Comparison of ENCODE assay signal across 24 mouse cellular contexts in genomic region chr5:120734380-120734990, GRCm38 (mm10). TPM values are rescaled to one million over a fixed set of nuclear protein-coding genes. Genes with fewer than 3 reads are reported as not detected.
DNase-seq lines count a peak whose midpoint lies in the region; ATAC-seq and TF ChIP-seq lines count a peak whose summit lies in the region.
"Had no signal": no experiment of that assay in that cellular context is flagged by ENCODE, and none has a peak within 500 bp of the region (broad histone marks: within the 10 kb centered on the region; RNA-seq: fewer than 3 reads in every experiment).

No protein-coding gene starts in this region.

- no peaks in the 10 kb centered on the region for H3K27me3 ChIP-seq in forebrain, postnatal 0 days (ENCODE audit: insufficient read depth, low read length)
- H3K27me3 ChIP-seq in forebrain, embryonic 11.5 days (ENCODE audit: control insufficient read depth, insufficient read depth, low read length), result no peaks in the 10 kb centered on the region
- H3K27me3 ChIP-seq in midbrain, postnatal 0 days (ENCODE audit: insufficient read depth, low read length), result no peaks in the 10 kb centered on the region
- H3K27me3 ChIP-seq in midbrain, embryonic 15.5 days (replicated peaks), result no peaks in the 10 kb centered on the region
- H3K27me3 ChIP-seq: forebrain, embryonic 12.5 days; neural tube, embryonic 13.5 days had no signal

- no peak overlapping the region for H3K4me3 ChIP-seq in forebrain, postnatal 0 days (ENCODE audit: low read depth, low read length)
- H3K4me3 ChIP-seq in forebrain, embryonic 11.5 days (ENCODE audit: low read depth, low read length), result no peak overlapping the region
- no peak overlapping the region for H3K4me3 ChIP-seq in midbrain, postnatal 0 days (ENCODE audit: low read depth, low read length)
- H3K4me3 ChIP-seq in midbrain, embryonic 15.5 days, result no peak overlapping the region
- H3K4me3 ChIP-seq in ES-E14 (ENCODE audit: insufficient read depth in 1 of 2, low read depth in 1 of 2, low read length in 2 of 2, poor library complexity in 1 of 2, severe bottlenecking in 1 of 2), result peak overlapping the region; percentile 34 to 41; a peak in 3 of 4 replicates
- H3K4me3 ChIP-seq: forebrain, embryonic 12.5 days; heart, embryonic 12.5 days; megakaryocyte, embryonic 14.5 days; neural tube, embryonic 13.5 days had no signal

- 60% methylated on average over 14 of the region's 14 CpGs for WGBS in forebrain, postnatal 0 days
- 65% methylated on average over 14 of the region's 14 CpGs for WGBS in forebrain, embryonic 11.5 days
- 46% methylated on average over 14 of the region's 14 CpGs for WGBS in midbrain, postnatal 0 days
- WGBS in midbrain, embryonic 15.5 days, result 58% methylated on average over 14 of the region's 14 CpGs

- no peak overlapping the region for H3K9ac ChIP-seq in forebrain, postnatal 0 days
- no peak overlapping the region for H3K9ac ChIP-seq in forebrain, embryonic 11.5 days (ENCODE audit: low read length)
- H3K9ac ChIP-seq in midbrain, postnatal 0 days (replicated peaks; ENCODE audit: low read length, poor library complexity, severe bottlenecking), result no peak overlapping the region
- no peak overlapping the region for H3K9ac ChIP-seq in midbrain, embryonic 15.5 days
- peak overlapping the region; percentile 22; the same call in 1 of the 2 replicates for H3K9ac ChIP-seq in ES-E14 (ENCODE audit: insufficient read depth, low read depth, low read length, poor library complexity, severe bottlenecking)
- H3K9ac ChIP-seq: forebrain, embryonic 12.5 days; heart, embryonic 12.5 days; liver, postnatal 0 days; neural tube, embryonic 13.5 days had no signal

- TF ChIP-seq CTCF in forebrain, postnatal 0 days (IDR thresholded peaks at IDR 0.05; ENCODE audit: low read depth), result no peak
- TF ChIP-seq CTCF in midbrain, postnatal 0 days (IDR thresholded peaks at IDR 0.05), result no peak

- no peaks in the 10 kb centered on the region for H3K36me3 ChIP-seq in forebrain, postnatal 0 days (ENCODE audit: insufficient read depth)
- no peaks in the 10 kb centered on the region for H3K36me3 ChIP-seq in forebrain, embryonic 11.5 days (ENCODE audit: control insufficient read depth, insufficient read depth, low read length)
- no peaks in the 10 kb centered on the region for H3K36me3 ChIP-seq in midbrain, postnatal 0 days (ENCODE audit: insufficient read depth, low read length)
- no peaks in the 10 kb centered on the region for H3K36me3 ChIP-seq in midbrain, embryonic 15.5 days (replicated peaks)
- H3K36me3 ChIP-seq in ES-E14 (ENCODE audit: control insufficient read depth, insufficient read depth, low read length, poor library complexity, severe bottlenecking), result no peaks in the 10 kb centered on the region
- H3K36me3 ChIP-seq: forebrain, embryonic 12.5 days; heart, embryonic 12.5 days; neural tube, embryonic 13.5 days had no signal

- H3K9me3 ChIP-seq in forebrain, postnatal 0 days (ENCODE audit: low read length), result no peaks in the 10 kb centered on the region
- H3K9me3 ChIP-seq in forebrain, embryonic 11.5 days (ENCODE audit: control insufficient read depth, low read length), result no peaks in the 10 kb centered on the region
- no peaks in the 10 kb centered on the region for H3K9me3 ChIP-seq in midbrain, postnatal 0 days (ENCODE audit: low read length)
- no peaks in the 10 kb centered on the region for H3K9me3 ChIP-seq in midbrain, embryonic 15.5 days
- no peaks in the 10 kb centered on the region for H3K9me3 ChIP-seq in ES-E14 (ENCODE audit: control insufficient read depth, insufficient read depth, low read depth, low read length)
- H3K9me3 ChIP-seq: forebrain, embryonic 12.5 days; heart, embryonic 12.5 days; megakaryocyte, embryonic 14.5 days; neural tube, embryonic 13.5 days had no signal

- no peak overlapping the region for H3K27ac ChIP-seq in forebrain, postnatal 0 days (ENCODE audit: low read depth, low read length)
- H3K27ac ChIP-seq in forebrain, embryonic 11.5 days (ENCODE audit: low read depth, low read length), result no peak overlapping the region
- H3K27ac ChIP-seq in midbrain, postnatal 0 days (ENCODE audit: low read depth, low read length), result 0 out of 2 replicates have a peak overlapping the region, but pooled peaks have one; percentile 12
- no peak overlapping the region for H3K27ac ChIP-seq in midbrain, embryonic 15.5 days
- H3K27ac ChIP-seq in ES-E14 (ENCODE audit: insufficient read depth, low read depth, low read length, poor library complexity, severe bottlenecking), result peak overlapping the region; percentile 71; the same call in 1 of the 2 replicates
- H3K27ac ChIP-seq: forebrain, embryonic 12.5 days; neural tube, embryonic 13.5 days had no signal

- H3K4me1 ChIP-seq in forebrain, postnatal 0 days (ENCODE audit: insufficient read depth), result peaks cover 1% of the 10 kb centered on the region; the same call in 1 of the 2 replicates
- H3K4me1 ChIP-seq in forebrain, embryonic 11.5 days (replicated peaks; ENCODE audit: control insufficient read depth, insufficient read depth, low read length), result no peaks in the 10 kb centered on the region
- 0 out of 2 replicates have a peak, but pooled peaks cover 2% of the 10 kb centered on the region for H3K4me1 ChIP-seq in midbrain, postnatal 0 days (ENCODE audit: insufficient read depth, low read length)
- no peaks in the 10 kb centered on the region for H3K4me1 ChIP-seq in midbrain, embryonic 15.5 days
- peaks cover 15 to 23% of the 10 kb centered on the region in 2 experiments for H3K4me1 ChIP-seq in ES-E14 (ENCODE audit: control insufficient read depth in 2 of 2, insufficient read depth in 2 of 2, low read length in 2 of 2, poor library complexity in 1 of 2)
- H3K4me1 ChIP-seq: heart, embryonic 12.5 days; megakaryocyte, embryonic 14.5 days; neural tube, embryonic 13.5 days had no signal

- H3K4me2 ChIP-seq in forebrain, postnatal 0 days (ENCODE audit: low read depth), result no peak overlapping the region
- H3K4me2 ChIP-seq in forebrain, embryonic 11.5 days (ENCODE audit: low read depth, low read length, severe bottlenecking), result no peak overlapping the region
- 0 out of 2 replicates have a peak overlapping the region, but pooled peaks have one; percentile 2 for H3K4me2 ChIP-seq in midbrain, postnatal 0 days (ENCODE audit: low read depth, low read length, poor library complexity, severe bottlenecking)
- H3K4me2 ChIP-seq in midbrain, embryonic 15.5 days, result no peak overlapping the region
- H3K4me2 ChIP-seq: forebrain, embryonic 12.5 days; heart, embryonic 12.5 days; neural tube, embryonic 13.5 days had no signal

- DNase-seq in forebrain, postnatal 0 days, result peak; percentile 33
- DNase-seq in forebrain, embryonic 11.5 days (ENCODE audit: low spot score), result no peak
- DNase-seq in midbrain, postnatal 0 days (ENCODE audit: low spot score), result peak; percentile 51
- DNase-seq in ES-E14 (ENCODE audit: low read depth, low spot score), result no peak
- peak; percentile 87 for DNase-seq in retina, embryonic 14.5 days (ENCODE audit: low spot score)
- no peak for DNase-seq in urinary bladder, adult 2 months (ENCODE audit: low spot score)
- DNase-seq: adrenal gland, postnatal 36 days; kidney, adult 18-20 months; kidney, postnatal 25 days; layer of hippocampus, adult 9-11 months; liver; liver, postnatal 0 days; lung, postnatal 14 days; spleen, adult 18-20 months; thymus, adult 2 months had no signal

- in situ Hi-C loops in ES-E14 (cut with MboI; ENCODE audit: low sequenced_read_pairs in 2 of 2, unreplicated experiment in 2 of 2), result loop anchor here (10.0 kb wide), 2 partner anchors 100 to 110 kb away; partner anchors contain the start of gene Cfap73 (in 1 of the 2)

- peak; percentile 38 for ATAC-seq in forebrain, postnatal 0 days
- ATAC-seq in forebrain, embryonic 11.5 days (replicated peaks; ENCODE audit: low FRiP score), result no peak
- ATAC-seq in midbrain, postnatal 0 days (ENCODE audit: low FRiP score), result no peak
- no peak for ATAC-seq in midbrain, embryonic 15.5 days (replicated peaks)
- ATAC-seq: activated CD4-positive, CD25-positive, alpha-beta regulatory T cell, adult 4 months; liver, postnatal 0 days had no signal

TF ChIP-seq in ES-E14, 5 proteins besides CTCF, POLR2A, EP300 and RAD21 (continues in another document):
- TF ChIP-seq ZC3H11A (IDR thresholded peaks at IDR 0.05; ENCODE audit: borderline replicate concordance, low read depth, low read length) (no peak), ZNF384 (IDR thresholded peaks at IDR 0.05; ENCODE audit: low read depth, low read length) (no peak), MAFK (IDR thresholded peaks at IDR 0.05; ENCODE audit: insufficient read depth, low read depth, low read length) (no peak), CHD2 (IDR thresholded peaks at IDR 0.05; ENCODE audit: low read depth, low read length) (no peak)

RNA-seq across cellular contexts. Expression of gene Oas2, which starts 15.2 kb away (rescaled TPM):
- total RNA-seq in forebrain, postnatal 0 days (2014; rRNA removed), result 0.38 and 0.71 TPM in 2 replicates
- polyA plus RNA-seq in forebrain, postnatal 0 days (2015; fragmentation: Nextera tagmentation; extraction: Ambion mirVana), result 0.19 and 0.30 TPM in 2 replicates
- polyA plus RNA-seq in forebrain, embryonic 11.5 days (2014; fragmentation: Nextera tagmentation; extraction: Ambion mirVana), result 0.15 TPM in 1 of 2 replicates, not detected in the other
- 0.27 and 1.4 TPM in 2 replicates for total RNA-seq in midbrain, postnatal 0 days (2014; rRNA removed)
- 0.31 and 0.37 TPM in 2 replicates for polyA plus RNA-seq in midbrain, postnatal 0 days (2015; fragmentation: Nextera tagmentation; extraction: Ambion mirVana)
- 0.43 and 0.59 TPM in 2 replicates for polyA plus RNA-seq in midbrain, embryonic 15.5 days (2015; fragmentation: Nextera tagmentation; extraction: Ambion mirVana)
- 0.85 and 1.3 TPM in 2 replicates for total RNA-seq in ES-E14 (2012; rRNA removed)
- 8.3 and 9.0 TPM in 2 replicates for polyA plus RNA-seq in urinary bladder, adult 2 months (2012; rRNA removed)

RNA-seq across cellular contexts. Expression of gene Dtx1, which starts 22.8 kb away (rescaled TPM):
- 154 and 193 TPM in 2 replicates for total RNA-seq in forebrain, postnatal 0 days (2014; rRNA removed)
- polyA plus RNA-seq in forebrain, postnatal 0 days (2015; fragmentation: Nextera tagmentation; extraction: Ambion mirVana), result 59.4 and 65.2 TPM in 2 replicates
- polyA plus RNA-seq in forebrain, embryonic 11.5 days (2014; fragmentation: Nextera tagmentation; extraction: Ambion mirVana), result 6.4 and 6.6 TPM in 2 replicates
- 240 and 242 TPM in 2 replicates for total RNA-seq in midbrain, postnatal 0 days (2014; rRNA removed)
- 63.0 and 67.9 TPM in 2 replicates for polyA plus RNA-seq in midbrain, postnatal 0 days (2015; fragmentation: Nextera tagmentation; extraction: Ambion mirVana)
- 64.5 and 68.9 TPM in 2 replicates for polyA plus RNA-seq in midbrain, embryonic 15.5 days (2015; fragmentation: Nextera tagmentation; extraction: Ambion mirVana)
- total RNA-seq in ES-E14 (2012; rRNA removed), result 13.6 and 29.4 TPM in 2 replicates
- polyA plus RNA-seq in urinary bladder, adult 2 months (2012; rRNA removed), result 6.6 and 12.5 TPM in 2 replicates

RNA-seq across cellular contexts. Expression of gene Oas3, which starts 43.0 kb away (rescaled TPM):
- total RNA-seq in forebrain, postnatal 0 days (2014; rRNA removed), result 0.38 and 0.52 TPM in 2 replicates
- 0.29 and 0.69 TPM in 2 replicates for polyA plus RNA-seq in forebrain, postnatal 0 days (2015; fragmentation: Nextera tagmentation; extraction: Ambion mirVana)
- 0.12 and 0.27 TPM in 2 replicates for polyA plus RNA-seq in forebrain, embryonic 11.5 days (2014; fragmentation: Nextera tagmentation; extraction: Ambion mirVana)
- total RNA-seq in midbrain, postnatal 0 days (2014; rRNA removed), result 0.80 and 1.3 TPM in 2 replicates
- polyA plus RNA-seq in midbrain, postnatal 0 days (2015; fragmentation: Nextera tagmentation; extraction: Ambion mirVana), result 0.54 and 0.57 TPM in 2 replicates
- 0.81 and 1.0 TPM in 2 replicates for polyA plus RNA-seq in midbrain, embryonic 15.5 days (2015; fragmentation: Nextera tagmentation; extraction: Ambion mirVana)
- 1.6 and 2.4 TPM in 2 replicates for total RNA-seq in ES-E14 (2012; rRNA removed)
- 0.32 and 0.94 TPM in 2 replicates for polyA plus RNA-seq in urinary bladder, adult 2 months (2012; rRNA removed)
- total RNA-seq: gastrocnemius, adult 18-20 months; left cerebral cortex, postnatal 36 days had no signal
- polyA plus RNA-seq: stomach, embryonic 14.5 days had no signal

Comparison
In these comparisons a context has a peak if more than half of its experiments do, and no peak if none do; other contexts are left out.
1. DNase-seq: peak in forebrain, postnatal 0 days (single experiment), midbrain, postnatal 0 days (single experiment) and retina, embryonic 14.5 days (single experiment); none in forebrain, embryonic 11.5 days (single experiment), ES-E14 (single experiment) and urinary bladder, adult 2 months (single experiment).
2. H3K27ac ChIP-seq: peak in midbrain, postnatal 0 days (single experiment) and ES-E14 (single experiment); none in forebrain, postnatal 0 days (single experiment), forebrain, embryonic 11.5 days (single experiment) and midbrain, embryonic 15.5 days (single experiment).
3. H3K4me3 ChIP-seq: peak in ES-E14 (2 of 2); none in forebrain, postnatal 0 days (single experiment), forebrain, embryonic 11.5 days (single experiment), midbrain, postnatal 0 days (single experiment) and midbrain, embryonic 15.5 days (single experiment).